Mouse (Mus musculus): ENCODE measurements at regions not wholly inside any gene's neighbourhood (a gene's known extent, or its start where the extent isn't known, plus 50 kb on each side); places are given as distances from the start of the nearest gene placed in this dataset.

DNA sequence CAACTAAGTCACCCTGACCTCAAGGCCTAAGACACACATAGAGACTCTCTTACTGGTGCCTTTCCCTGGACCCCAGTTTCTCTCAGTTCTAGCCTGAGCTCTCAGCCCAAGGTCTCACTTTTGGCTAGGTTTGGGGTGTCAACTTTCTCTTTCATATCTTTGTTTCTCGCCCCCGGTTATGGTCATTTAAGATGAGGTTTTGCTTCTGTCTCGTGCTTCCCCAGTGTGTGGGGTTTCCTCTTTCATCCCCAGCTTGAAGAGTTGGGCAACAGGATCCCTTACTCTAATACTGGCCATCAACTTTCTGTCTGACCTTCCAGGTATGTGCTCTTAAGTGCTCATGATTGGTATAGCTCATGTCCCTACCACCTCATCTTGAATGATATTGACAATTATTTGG, 67.5 kb downstream of the Lmo4 start:
- DNase-seq: no peak
- intact Hi-C loops (cut with DNase I): no loop called here

DNA sequence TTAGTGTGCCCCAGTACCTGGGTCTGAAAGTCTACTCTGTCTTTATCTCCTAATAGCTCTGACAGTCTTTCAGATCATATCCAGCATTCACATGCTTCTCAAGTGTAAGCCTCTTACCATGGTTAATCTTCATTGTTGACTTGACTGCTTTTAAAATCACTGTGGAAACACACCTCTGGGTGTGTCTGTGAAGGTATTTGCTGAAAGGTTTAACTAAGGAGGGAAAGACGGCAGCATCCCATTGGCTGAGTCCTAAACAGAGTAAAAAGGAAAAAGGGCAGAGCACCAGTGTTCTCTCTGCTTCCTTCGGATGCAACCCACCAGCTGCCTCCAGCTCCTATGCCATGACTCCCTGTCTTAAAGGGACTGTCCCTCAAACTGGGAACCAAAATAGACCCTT, 68.6 kb downstream of the Lmo4 start:
- no peak for DNase-seq
- intact Hi-C loops (cut with DNase I): no loop called here

DNA sequence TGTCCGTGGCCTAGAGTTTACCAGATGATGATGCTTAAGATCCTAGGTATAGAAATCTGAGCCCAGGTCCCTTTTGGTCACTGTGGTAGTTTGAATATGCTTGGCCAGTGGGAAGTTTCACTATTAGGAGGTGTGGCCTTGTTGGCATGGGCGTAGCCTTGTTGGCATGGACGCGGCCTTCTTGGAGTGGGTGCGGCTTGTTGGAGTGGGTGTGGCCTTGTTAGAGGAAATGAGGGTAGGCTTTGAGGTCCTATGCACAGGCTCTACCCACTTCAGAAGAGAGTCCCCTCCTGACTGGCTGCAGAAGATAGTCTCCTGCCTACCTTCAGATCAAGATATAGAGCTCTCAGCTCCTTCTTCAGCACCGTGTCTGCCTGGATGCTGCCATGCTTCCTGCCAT, 69.4 kb downstream of the Lmo4 start:
- intact Hi-C loops (cut with DNase I): no loop called here
- no peak for DNase-seq

DNA sequence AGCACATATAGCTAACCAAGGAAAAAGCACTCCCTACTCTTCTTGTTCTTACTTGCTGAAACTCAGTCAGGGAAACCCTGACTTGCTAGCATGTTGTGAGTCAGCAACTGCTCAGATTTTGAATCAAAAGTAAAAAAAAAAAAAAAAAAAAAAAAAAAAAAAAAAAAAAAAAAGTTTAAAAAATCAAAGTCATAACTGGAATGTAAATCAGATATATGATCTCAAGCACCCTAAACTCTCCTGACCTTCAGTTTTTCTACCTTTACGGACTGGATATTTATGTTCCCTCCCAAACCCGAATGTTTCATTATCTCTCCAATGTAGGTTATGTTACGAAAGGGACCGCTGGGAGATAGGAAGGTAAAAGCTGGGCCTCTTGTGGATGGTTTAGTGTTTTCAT, 77.0 kb downstream of the Lmo4 start:
- intact Hi-C loops (cut with DNase I): no loop called here
- DNase-seq: no peak

DNA sequence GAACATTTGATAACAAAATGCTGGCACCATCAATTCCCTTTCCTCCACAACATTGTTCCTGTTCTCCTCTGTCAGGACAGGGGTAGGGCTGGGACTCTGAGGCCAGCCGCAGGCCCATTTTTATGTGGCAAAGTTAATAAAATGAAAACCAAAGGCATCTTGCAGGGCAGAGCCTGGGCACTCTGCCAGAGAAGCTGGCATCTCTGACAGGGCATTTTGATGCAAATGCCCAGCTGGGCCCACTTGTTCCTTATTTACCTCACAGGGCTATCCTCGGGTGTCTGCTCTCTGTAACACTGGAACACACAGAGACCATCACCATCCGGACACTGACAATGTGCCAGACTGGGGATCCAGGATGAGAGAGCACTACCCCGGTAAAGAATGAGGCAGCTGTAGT, 80.7 kb downstream of the Lmo4 start:
- intact Hi-C loops (cut with DNase I): no loop called here
- no peak for DNase-seq

DNA sequence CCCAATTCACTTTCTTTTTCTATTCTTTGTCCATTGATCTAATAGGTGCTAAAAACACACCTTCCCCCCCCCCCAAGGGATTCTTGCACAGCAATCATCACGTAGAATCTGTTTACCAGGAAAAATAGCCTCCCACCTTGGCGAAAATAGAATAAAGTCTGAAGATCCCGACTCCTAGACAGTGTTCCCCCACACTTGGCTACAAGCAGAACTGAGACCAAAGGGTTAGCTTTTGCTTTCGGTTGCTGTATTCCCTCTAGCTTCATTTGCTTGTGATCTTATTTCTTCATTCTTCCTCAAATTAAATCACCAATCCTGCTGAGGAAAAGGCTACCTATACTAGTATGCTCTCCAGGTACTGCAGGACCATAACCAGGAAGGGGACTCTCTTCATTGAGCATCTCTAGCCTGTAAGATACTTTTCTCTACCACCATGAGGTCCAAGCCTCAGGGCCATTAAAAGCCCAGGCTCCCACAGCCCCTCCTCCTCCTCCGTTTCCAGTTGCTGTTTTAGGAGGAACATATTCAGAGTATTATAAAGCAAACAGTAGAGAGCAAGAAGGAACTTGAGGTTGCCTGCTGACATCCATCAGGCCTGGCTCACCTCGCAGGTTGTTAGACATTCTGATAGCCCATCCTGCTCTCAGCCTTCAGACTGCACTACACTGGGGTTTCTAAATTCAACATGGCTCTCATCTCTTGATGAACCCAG, 81.5 kb downstream of the Lmo4 start:
- DNase-seq: no peak
- intact Hi-C loops (cut with DNase I): no loop called here

DNA sequence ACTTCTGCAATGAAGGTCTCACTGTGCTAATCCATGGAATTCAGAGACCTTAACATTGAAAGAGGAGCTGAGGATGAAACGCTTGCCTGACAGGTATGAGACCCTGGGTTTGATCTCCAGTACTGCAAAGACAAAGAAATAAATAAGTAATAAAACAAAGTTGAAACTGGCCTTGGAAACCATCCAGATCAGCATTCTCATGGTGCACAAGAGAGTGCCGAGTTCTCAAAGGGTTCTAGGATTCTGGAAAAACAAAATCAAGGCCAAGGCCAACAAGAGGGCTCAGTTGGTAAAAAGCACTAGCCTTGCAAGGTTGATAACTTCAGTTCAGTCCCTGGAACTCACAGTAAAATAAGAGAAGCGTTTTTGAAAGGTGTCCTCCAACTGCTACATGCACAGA, 85.9 kb downstream of the Lmo4 start:
- no peak for DNase-seq
- intact Hi-C loops (cut with DNase I): loop anchor here (10.0 kb wide), 1 partner anchor 524 kb away; no protein-coding TSS in a partner anchor

DNA sequence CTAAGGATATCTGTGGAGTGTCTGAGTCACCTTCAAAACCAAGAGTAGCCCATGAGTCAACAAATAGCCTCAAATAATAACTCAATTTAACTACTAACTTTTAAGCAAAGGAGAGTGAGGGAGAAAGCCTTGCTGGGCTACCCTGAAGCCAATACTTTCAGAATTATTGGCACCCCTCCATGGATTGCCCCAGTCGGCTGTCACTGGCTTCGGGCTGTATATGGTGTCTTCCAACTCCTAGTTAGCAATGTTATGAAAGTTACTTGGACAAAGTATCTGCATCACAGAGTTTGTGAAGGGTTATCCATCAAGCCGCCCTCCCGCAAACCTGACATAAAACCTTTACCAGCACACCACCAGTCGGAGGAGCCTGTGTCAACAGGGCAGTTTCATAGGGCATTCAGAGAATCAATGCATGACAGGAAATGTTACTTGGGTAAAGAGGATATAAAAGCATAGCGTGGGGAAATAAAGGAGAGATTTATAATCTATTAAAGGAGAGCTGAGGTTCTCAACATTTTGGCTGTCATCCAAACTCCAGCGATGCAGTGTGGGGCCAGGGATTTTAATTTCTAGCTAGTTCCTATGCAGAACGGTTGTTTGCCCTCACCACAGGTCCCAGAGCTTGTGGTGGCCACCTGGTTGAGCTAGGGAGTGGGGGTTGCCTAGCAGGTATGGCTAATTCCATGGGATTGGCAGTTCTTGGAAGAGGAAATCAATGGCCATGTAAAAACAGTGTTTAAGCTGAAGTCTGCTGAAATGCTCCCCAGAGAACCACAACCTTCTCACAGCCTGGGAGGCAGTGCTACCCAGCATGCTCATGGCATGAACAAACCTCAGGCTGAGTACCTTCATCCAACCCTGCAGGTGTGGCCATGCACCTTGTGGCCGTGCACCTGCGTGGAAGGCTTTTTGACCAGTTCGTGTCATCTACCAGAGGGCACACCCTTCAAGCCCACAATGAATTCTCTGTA, 91.1 kb downstream of the Lmo4 start:
- intact Hi-C loops (cut with DNase I): loop anchor here (10.0 kb wide), 1 partner anchor 519 kb away; no protein-coding TSS in a partner anchor
- DNase-seq: no peak

DNA sequence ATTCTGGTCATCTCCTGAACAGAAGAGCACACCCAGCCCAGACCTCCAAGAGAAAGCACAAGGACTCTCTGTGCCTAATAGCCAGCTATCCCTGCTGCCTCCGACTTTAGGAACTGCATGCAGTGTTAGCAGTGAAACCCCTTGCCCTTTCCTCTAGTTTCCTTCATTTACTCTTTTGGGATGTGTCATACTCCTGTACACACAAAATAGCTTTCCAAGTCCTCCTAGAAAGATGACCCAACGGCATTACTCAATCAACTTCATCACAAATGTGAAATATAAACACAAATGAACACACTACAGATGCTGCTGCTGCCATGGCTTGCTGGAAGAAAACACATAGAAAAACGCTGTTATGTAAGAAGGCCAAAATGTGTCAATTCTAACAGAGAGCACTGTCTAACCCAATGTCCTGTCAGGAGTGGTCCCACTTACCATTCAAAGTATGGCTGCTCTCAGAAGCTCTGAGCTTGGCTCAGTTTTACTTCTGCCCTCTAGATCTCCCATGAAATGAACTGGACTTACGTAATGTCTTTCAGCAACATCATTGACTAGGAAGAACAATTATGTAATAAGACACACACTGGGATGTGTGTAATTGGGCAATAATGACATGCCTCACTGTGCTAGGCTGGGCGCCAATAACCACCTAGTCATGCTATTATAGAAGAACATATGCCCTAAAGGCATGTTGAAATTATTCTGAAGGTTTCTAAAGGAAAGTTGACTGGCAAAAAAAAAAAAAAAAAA, 94.5 kb downstream of the Lmo4 start:
- intact Hi-C loops (cut with DNase I): loop anchor here (10.0 kb wide), 1 partner anchor 516 kb away; no protein-coding TSS in a partner anchor
- no peak for DNase-seq

DNA sequence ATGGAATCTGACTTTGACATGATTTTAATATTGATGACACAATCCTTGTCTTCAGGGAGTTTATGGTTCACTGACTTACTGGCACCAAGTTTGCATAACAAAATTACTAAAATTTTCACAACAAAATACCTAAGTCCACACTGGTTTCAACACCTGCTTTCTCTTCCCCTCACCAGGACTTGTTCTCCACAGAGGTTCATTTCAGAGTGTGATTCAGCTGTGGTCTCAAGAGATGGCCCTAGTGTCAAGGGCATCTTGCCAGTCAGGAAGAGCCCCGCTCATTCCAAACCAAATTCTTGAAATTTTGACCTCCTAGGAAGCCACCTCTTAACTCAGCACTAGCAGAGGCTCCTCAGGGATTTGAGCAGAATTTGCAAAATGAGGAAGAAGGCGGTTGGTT, 95.3 kb downstream of the Lmo4 start:
- DNase-seq: no peak
- intact Hi-C loops (cut with DNase I): loop anchor here (10.0 kb wide), 1 partner anchor 515 kb away; no protein-coding TSS in a partner anchor

DNA sequence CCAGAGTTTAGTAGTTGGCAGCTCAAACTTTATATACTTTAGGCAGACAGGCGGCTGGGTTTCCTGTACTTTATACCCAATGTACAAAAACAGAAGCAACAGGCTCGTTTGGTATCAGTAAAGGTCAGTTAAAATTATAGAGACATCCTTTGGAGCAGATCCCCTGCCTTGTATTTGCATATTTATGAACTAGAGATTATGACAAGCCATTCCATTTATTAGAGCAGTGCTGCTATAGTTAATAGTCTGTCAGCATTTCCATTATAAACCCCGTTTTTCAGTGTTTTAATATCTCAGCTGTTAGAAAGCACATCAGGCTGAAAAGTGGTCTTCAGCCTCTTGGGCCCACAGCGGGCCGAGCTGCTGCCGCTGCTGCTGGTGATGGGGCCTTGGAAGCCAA, 96.7 kb downstream of the Lmo4 start:
- intact Hi-C loops (cut with DNase I): no loop called here
- DNase-seq: no peak

DNA sequence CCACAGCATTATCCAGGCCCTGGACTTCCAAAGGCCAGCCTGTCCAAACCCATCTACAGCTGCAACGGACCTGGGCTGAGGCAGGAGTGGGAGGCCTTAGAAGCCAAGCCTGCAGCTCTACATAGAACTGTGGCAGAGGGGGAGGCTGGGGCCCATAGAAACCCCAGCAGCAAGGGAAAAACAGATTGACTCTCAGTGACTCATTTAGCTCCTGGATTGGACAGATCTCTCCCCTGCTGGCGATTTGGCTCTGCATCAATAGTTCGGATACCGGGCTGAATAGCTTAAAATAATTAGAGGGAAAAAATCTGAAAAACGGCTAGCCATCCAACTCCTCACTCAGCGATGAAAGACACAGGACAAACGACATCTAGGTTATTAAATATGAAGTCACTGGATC, 97.4 kb downstream of the Lmo4 start:
- intact Hi-C loops (cut with DNase I): no loop called here

DNA sequence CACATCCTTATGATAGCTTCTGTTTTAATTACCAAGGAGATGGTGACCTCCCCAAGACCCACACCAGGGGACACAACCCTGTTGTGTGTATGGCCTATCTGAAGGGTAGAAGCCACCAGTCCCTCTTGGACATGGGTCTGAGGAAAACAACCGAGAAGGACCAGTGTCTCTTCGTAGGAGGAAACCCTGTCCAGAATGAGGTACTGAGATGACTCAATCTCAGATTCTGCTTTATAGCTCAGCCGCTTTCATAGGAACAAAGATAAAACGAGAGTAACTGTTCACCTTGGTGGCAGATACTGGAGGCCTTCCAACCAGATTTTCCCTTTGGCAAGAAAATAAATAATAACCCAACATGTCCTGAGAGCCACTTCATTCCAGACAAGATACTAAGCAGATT, 100.7 kb downstream of the Lmo4 start:
- DNase-seq: no peak
- intact Hi-C loops (cut with DNase I): no loop called here

More for the DNA sequence above, 97.4 kb downstream of the Lmo4 start:
- DNase-seq: peak; percentile 9 to 18

DNA sequence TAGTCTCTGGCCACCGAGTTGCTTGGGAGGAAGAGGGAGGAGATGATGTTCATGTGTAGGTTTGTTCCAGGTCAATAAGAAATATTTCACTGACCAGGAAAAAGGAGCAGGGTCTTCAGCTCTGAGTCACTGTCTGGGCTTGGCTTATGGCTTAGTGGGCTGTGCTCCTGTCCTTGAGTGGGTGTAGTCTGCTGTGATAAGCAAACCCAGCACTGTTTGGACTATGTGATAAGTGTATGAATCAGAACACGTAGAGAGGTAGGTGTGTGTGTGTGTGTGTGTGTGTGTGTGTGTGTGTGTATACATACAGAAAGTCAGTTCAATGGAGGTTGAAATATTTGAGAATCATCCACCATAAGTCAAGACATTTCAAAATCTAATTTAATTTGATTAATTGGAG, 105.6 kb downstream of the Lmo4 start:
- DNase-seq: no peak
- intact Hi-C loops (cut with DNase I): no loop called here

DNA sequence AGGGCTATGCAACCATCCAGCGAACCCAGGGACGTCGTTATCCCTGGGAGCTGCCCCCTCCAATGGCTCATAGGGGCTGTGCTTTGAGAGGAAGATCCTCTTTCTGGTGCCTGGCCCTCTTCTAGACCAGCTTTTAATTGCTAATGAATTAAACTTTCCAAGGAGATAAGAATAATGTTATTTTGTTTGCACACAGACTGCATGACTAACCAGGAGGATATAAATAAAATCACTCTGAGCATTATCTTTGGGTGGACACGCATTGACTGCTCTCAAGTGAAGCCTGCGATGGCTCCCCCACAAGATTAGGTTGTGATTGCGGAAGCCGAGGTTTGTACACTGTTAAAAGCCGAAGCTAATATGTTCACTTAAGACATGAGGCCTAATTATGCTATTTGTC, 106.3 kb downstream of the Lmo4 start:
- DNase-seq: no peak
- intact Hi-C loops (cut with DNase I): no loop called here

DNA sequence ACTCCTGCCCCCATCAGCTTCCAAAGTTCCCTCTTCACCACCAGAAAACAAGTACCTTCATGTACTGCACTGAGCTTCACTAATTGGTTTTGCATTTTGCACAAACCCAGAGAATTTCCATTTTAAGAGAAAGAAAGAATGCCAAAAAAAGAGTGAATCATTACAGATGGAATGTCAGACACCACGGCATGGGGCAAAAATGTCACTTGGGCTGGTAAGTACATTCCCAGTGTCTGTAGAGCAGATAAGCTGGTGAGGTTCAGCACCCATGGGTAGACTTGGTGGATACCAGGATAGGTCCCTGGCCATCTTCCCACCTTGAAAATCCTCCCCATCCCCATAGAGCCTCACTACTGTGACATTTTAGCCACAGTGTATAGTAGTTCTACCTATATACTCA, 113.8 kb downstream of the Lmo4 start:
- DNase-seq: no peak
- intact Hi-C loops (cut with DNase I): no loop called here

DNA sequence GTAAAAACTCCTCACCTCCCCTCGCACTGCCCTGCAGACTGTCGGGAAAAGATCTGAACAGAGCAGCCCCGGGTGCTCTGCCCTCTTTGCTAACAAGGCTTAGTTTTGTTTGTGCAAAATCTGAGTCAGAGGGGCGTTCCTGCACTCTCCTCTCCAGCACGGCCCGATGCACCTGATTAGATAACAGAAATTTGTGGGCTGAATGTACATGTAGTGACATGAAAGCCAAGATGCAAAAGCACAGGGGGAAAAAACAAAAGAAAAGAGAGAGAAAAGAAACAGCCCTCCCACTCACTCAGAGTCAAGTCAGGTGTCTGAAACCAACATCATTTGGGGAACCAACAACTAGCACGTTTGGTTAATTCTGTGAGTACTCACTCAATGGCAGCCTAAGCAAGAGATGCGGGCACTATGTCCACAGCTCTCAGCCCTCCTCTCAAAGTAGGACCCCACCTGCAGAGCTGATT, 115.2 kb downstream of the Lmo4 start:
- no peak for DNase-seq
- intact Hi-C loops (cut with DNase I): no loop called here

DNA sequence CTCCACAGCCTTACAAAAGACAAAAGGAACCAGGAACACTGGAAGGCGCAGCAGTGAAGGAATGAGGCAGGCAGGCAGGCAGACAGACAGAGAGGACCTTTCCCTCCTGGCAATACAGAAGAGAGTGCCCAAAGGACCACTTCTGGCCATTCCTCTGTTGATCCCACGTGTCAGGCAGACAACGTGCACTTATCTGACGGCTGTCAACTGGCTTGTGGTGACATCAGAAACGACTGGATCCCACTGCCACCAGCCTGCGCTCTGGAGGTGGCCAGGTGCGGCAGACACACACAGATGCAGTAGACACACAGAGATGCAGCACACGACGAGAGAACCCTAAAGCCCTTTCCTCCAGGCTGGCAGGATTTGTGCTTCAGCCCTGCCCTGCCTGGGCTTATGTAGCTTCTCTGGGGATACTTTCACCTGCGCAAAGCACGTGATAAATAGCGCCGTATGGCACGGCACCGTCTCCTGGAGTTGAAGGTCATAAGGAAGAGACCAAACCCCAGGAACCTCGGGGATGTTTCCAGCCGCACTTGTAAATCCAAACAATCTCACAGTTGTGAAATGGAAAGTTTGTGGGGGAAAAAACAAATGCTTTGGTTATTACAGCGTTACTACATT, 116.6 kb downstream of the Lmo4 start:
- no peak for DNase-seq
- intact Hi-C loops (cut with DNase I): no loop called here

DNA sequence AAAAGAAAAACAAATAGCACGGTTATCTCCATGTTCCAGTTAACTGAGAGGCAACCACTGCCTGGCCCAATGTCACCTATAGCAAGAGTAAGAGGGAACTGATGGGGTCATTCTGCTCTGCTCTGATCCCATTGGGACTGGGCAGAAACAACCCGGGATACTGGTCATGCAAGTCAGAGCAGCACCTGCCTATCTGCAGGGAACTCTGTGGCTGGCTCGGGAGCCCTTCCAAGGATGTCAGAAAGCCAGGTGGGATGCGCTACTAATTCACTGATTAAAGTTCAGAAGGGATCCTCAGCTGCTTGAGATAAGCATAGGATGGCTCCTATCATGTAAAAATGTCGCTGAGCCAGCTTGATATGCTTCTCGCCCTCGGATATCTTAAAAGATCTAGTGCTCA, 117.2 kb downstream of the Lmo4 start:
- no peak for DNase-seq
- intact Hi-C loops (cut with DNase I): no loop called here

DNA sequence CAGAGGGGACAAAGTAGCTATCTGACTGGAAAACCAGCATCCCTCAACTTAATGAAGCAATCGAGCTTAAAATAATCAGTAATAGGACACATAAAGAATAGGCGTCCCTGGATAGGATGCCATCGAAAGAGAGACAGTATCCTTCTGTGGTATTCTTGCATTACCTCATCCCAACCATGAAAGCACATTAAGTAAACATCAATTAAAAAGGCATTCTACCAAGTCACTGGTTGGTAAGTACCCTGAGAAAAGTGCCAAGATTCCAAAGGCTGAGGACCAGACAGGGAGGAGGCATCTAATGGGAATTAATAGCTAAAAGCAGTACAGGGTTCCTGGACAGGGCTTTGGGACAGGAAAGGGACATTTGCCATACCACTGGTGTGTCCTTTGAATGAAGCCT, 118.8 kb downstream of the Lmo4 start:
- intact Hi-C loops (cut with DNase I): no loop called here
- no peak for DNase-seq
